Mouse (Mus musculus) lung, adult 2 months (tissue): ENCODE data around the gene Pigx.

Source experiments
- CTCF ChIP-seq: fragments of 200-500 bp; IDR thresholded peaks from 2 replicates; pipeline ENCODE4 v1.5.1; 2011; ENCODE audit warnings: mild to moderate bottlenecking, low read length, control low read depth; ENCODE audit not compliant: insufficient read depth
- POLR2A ChIP-seq: fragments of 200-500 bp; IDR thresholded peaks from 2 replicates; pipeline ENCODE4 v1.6.1; 2011; ENCODE audit warnings: low read depth, mild to moderate bottlenecking, control low read depth, low read length, borderline replicate concordance; ENCODE audit errors: extremely low read depth

DNA sequence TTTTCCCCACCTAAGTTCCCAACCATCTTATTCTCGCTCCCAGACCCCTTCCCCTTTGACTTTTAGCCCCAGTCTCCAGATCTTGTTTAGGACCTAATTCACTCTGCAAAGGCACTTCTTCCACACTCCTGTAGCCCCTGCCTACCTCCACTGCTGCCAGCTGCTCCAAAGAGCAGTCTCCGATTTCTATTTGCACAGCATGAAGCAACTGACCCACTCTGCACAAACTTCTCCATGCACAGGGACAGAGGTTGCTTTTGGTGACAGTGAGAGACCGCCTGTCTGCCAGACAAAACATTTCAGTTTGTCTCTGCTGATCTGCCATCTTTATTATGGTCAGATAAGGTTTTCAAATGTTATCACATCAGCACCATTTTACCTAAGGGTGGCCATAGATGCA lies 33.6 kb upstream of the Pigx start:
- TF ChIP-seq CTCF (no peak), POLR2A (no peak)
